Mouse (Mus musculus) right cerebral cortex, postnatal 36 days (tissue): Measurements from ENCODE around the gene Vmn1r118.
"Not testable (repeated sequence)": the region's sequence is repeated elsewhere in the genome, so short reads cannot be mapped to it uniquely, and the experiment has no call there.

Experiments used
- DNase-seq, 2 experiments: peaks; one replicate each; pipeline ENCODE4 v3.0.0; 2022; ENCODE audit warnings: low spot score in 2 of 2, mixed read lengths in 1 of 2

The Vmn1r118 gene

GRCm38 (mm10) chr7:20912247-20912646, at the start of gene Vmn1r118:
Gene Vmn1r118, minus strand, starts transcription at chr7:20912347.
- DNase-seq, result not testable (repeated sequence)

DNA sequence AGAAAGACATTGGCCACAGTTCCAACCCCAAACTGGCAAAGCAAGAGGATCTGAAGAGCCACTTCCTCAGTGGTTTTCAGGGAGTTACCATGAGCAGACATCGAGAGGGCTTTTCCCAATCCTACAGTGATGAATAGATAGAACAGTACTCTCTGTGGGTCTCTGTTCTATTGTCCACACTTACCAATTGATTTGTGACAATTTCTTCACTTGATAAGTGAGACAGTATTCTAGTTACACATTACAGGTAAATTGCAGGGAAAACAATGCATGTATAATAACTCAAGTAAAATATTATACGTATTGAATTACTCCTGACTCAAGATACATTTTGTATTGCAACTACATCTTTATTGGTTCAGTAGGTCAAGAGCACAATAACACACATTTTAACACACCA, 28.1 kb downstream of the Vmn1r118 start, which contains the start of gene Vmn1r117:
Vmn1r117 (minus strand) TSS at position 101 of the 400 bp plus-strand sequence.
- DNase-seq, result not testable (repeated sequence)

- DNase-seq, result not testable (repeated sequence)
These were observed 40.2 kb downstream of the Vmn1r118 start, which contains the start of gene Vmn1r116 for GRCm38 (mm10) chr7:20871956-20872355. Gene Vmn1r116, plus strand, starts transcription at chr7:20872256.
